In the genomic region with DNA sequence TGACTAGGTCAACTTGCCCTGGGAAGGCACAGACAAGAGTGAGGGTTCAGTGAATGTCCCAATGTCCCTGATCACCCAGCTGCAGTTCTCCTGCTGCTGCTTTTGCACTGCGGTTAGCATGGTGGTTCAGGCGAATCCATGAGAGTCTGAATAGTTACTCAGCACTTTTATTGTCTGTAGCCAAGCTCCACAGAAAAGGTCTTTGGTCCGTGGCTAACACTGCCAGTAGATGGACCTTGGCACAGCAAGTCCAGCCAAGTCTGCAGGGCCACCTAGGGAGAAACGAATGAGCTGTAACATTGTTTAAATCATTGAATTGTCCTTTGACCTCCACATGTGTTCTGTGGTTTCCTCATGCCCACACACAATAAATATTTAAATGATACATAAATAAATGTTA, we compare ENCODE assay signal across 11 mouse cellular contexts. TPM values are rescaled to one million over a fixed set of nuclear protein-coding genes. Genes with fewer than 3 reads are reported as not detected.
DNase-seq lines count a peak whose midpoint lies in the region.
"Had no signal": no experiment of that assay in that cellular context is flagged by ENCODE, and none has a peak within 500 bp of the region (broad histone marks: within the 10 kb centered on the region; RNA-seq: fewer than 3 reads in every experiment).

No protein-coding gene starts in this region.

- intact Hi-C loops in heart, postnatal 36 days (cut with DNase I), result no loop called here

- DNase-seq in heart, adult 18-20 months, result peak; percentile 36 to 39
- DNase-seq in heart, postnatal 36 days, result no peak
- peak; percentile 6 for DNase-seq in ovary, adult 18-20 months (ENCODE audit: low spot score)
- DNase-seq in ovary, postnatal 10 days (ENCODE audit: low spot score), result no peak
- peak; percentile 79 to 85 for DNase-seq in kidney, adult 8-10 months
- peak; percentile 6 for DNase-seq in retina, postnatal 1 day
- no peak for DNase-seq in spleen, postnatal 36 days (ENCODE audit: low spot score in 2 of 2)
- no peak for DNase-seq in MN1 (ENCODE audit: low spot score)
- DNase-seq: right cerebral cortex, adult 18-20 months had no signal

RNA-seq across cellular contexts. Expression of a gene that starts 33.9 kb away (rescaled TPM):
- total RNA-seq in heart, adult 18-20 months (2021), result 1 to 10 TPM in 1 of 2 experiments, under 1 TPM in 1; 0.52 to 1.3 TPM
- total RNA-seq in heart, postnatal 36 days (2021), result under 1 TPM; 0.58 to 0.95 TPM
- total RNA-seq: granulocyte monocyte progenitor cell, adult 5-6 weeks; left cerebral cortex, adult 2 months had no signal

RNA-seq across cellular contexts. Expression of a gene that starts 39.9 kb away (rescaled TPM):
- total RNA-seq in heart, adult 18-20 months (2021), result 1,000 to 10,000 TPM; 1,692 to 1,930 TPM
- total RNA-seq in heart, postnatal 36 days (2021), result 1,000 to 10,000 TPM; 1,925 to 2,084 TPM
- total RNA-seq: granulocyte monocyte progenitor cell, adult 5-6 weeks had no signal

Comparison
In these comparisons a context has a peak if more than half of its experiments do, and no peak if none do; other contexts are left out.
1. DNase-seq: peak in heart, adult 18-20 months (2 of 2), ovary, adult 18-20 months (single experiment), kidney, adult 8-10 months (2 of 2) and retina, postnatal 1 day (single experiment); none in heart, postnatal 36 days (0 of 2), ovary, postnatal 10 days (single experiment), spleen, postnatal 36 days (0 of 2) and MN1 (single experiment).